Mouse (Mus musculus) layer of hippocampus, postnatal 14 days (tissue): Measurements from ENCODE around the gene Map4k4. TPM values are rescaled to one million over a fixed set of nuclear protein-coding genes. Genes with fewer than 3 reads are reported as not detected.
A peak's percentile ranks its signal among the peaks of the same experiment; 100 is the strongest.

Experiments used
- DNase-seq, 2 experiments: peaks; one replicate each; pipeline ENCODE4 v3.0.0; 2021 to 2022; ENCODE audit warnings: low spot score in 2 of 2, mixed read lengths in 1 of 2
- total RNA-seq, 2 experiments: library from RNA; stranded (reverse); gene quantifications; 2 replicates each; pipeline ENCODE4 v1.2.3; 2021

Gene Map4k4
- total RNA-seq, 2 experiments from 2014 or later, result 230 to 243 TPM

GRCm38 (mm10) chr1:39993921-39994320, 93.2 kb downstream of the Map4k4 start:
- DNase-seq, result no peak

- DNase-seq, result no peak
Measured at GRCm38 (mm10) chr1:39995593-39995992, 94.9 kb downstream of the Map4k4 start.

- DNase-seq, result no peak
Measured at GRCm38 (mm10) chr1:40000476-40000875, 99.8 kb downstream of the Map4k4 start.

GRCm38 (mm10) chr1:40000899-40001298, 100.2 kb downstream of the Map4k4 start:
- no peak for DNase-seq

GRCm38 (mm10) chr1:40002129-40002727, 101.5 kb downstream of the Map4k4 start:
- no peak for DNase-seq

- DNase-seq, result no peak
Measured at GRCm38 (mm10) chr1:40006043-40006651, 105.4 kb downstream of the Map4k4 start.

- DNase-seq, result no peak
Measured at GRCm38 (mm10) chr1:40007962-40008471, 107.3 kb downstream of the Map4k4 start.

GRCm38 (mm10) chr1:40012696-40013095, 112.0 kb downstream of the Map4k4 start:
- no peak for DNase-seq

GRCm38 (mm10) chr1:40015066-40015678, 114.5 kb downstream of the Map4k4 start:
- DNase-seq, result no peak

- no peak for DNase-seq
Measured at GRCm38 (mm10) chr1:40021617-40022016, 120.9 kb downstream of the Map4k4 start.

GRCm38 (mm10) chr1:40022472-40023135, 121.9 kb downstream of the Map4k4 start:
- no peak for DNase-seq

GRCm38 (mm10) chr1:40023206-40023605, 122.5 kb downstream of the Map4k4 start:
- DNase-seq, result peak in 1 of 2 experiments; percentile 45

GRCm38 (mm10) chr1:40023748-40024147, 123.0 kb downstream of the Map4k4 start:
- DNase-seq, result no peak

- DNase-seq, result no peak
Measured at GRCm38 (mm10) chr1:40024554-40025320, 124.0 kb downstream of the Map4k4 start.

- DNase-seq, result no peak
Measured at GRCm38 (mm10) chr1:40025416-40025815, 124.7 kb downstream of the Map4k4 start.

GRCm38 (mm10) chr1:40027116-40027620, 126.5 kb downstream of the Map4k4 start:
- DNase-seq, result no peak

- DNase-seq, result no peak
Measured at GRCm38 (mm10) chr1:40028207-40028998, 127.7 kb downstream of the Map4k4 start.

- DNase-seq, result no peak
Measured at GRCm38 (mm10) chr1:40029597-40029996, 128.9 kb downstream of the Map4k4 start.

GRCm38 (mm10) chr1:40030287-40030975, 129.7 kb downstream of the Map4k4 start:
- no peak for DNase-seq
